Comparison of ENCODE assay signal across 30 mouse cellular contexts in genomic region chr7:127145387-127146266, GRCm38 (mm10). TPM values are rescaled to one million over a fixed set of nuclear protein-coding genes. Genes with fewer than 3 reads are reported as not detected.
DNase-seq lines count a peak whose midpoint lies in the region; ATAC-seq and TF ChIP-seq lines count a peak whose summit lies in the region.
"Had no signal": no experiment of that assay in that cellular context is flagged by ENCODE, and none has a peak within 500 bp of the region (broad histone marks: within the 10 kb centered on the region; RNA-seq: fewer than 3 reads in every experiment).

No protein-coding gene starts in this region.

- no peaks in the 10 kb centered on the region for H3K9me3 ChIP-seq in liver, postnatal 0 days (ENCODE audit: low read length)
- H3K9me3 ChIP-seq in limb, embryonic 10.5 days (replicated peaks), result no peaks in the 10 kb centered on the region
- no peaks in the 10 kb centered on the region for H3K9me3 ChIP-seq in intestine, embryonic 15.5 days
- H3K9me3 ChIP-seq: embryonic facial prominence, embryonic 15.5 days; heart, embryonic 12.5 days; hindbrain, embryonic 15.5 days; limb, embryonic 15.5 days had no signal

- H3K27me3 ChIP-seq in liver, postnatal 0 days (ENCODE audit: insufficient read depth, low read length), result no peaks in the 10 kb centered on the region
- no peaks in the 10 kb centered on the region for H3K27me3 ChIP-seq in limb, embryonic 10.5 days (ENCODE audit: low read depth, poor library complexity, severe bottlenecking)
- no peaks in the 10 kb centered on the region for H3K27me3 ChIP-seq in intestine, embryonic 15.5 days (replicated peaks)
- H3K27me3 ChIP-seq: embryonic facial prominence, embryonic 15.5 days; heart, embryonic 12.5 days; hindbrain, embryonic 15.5 days; limb, embryonic 15.5 days had no signal

- no peak for TF ChIP-seq CTCF in liver, postnatal 0 days (IDR thresholded peaks at IDR 0.05; ENCODE audit: low read depth)

- no peak overlapping the region for H3K4me3 ChIP-seq in liver, postnatal 0 days (ENCODE audit: low read depth, low read length)
- no peak overlapping the region for H3K4me3 ChIP-seq in limb, embryonic 10.5 days
- H3K4me3 ChIP-seq in intestine, embryonic 15.5 days (replicated peaks), result no peak overlapping the region
- H3K4me3 ChIP-seq: embryonic facial prominence, embryonic 15.5 days; heart, embryonic 12.5 days; hindbrain, embryonic 15.5 days; limb, embryonic 15.5 days; myocyte had no signal

- TF ChIP-seq EP300 in liver, postnatal 0 days (IDR thresholded peaks at IDR 0.05; ENCODE audit: low read depth), result no peak

- DNase-seq in liver, result peak; percentile 38
- no peak for DNase-seq in liver, postnatal 0 days
- peak; percentile 71 for DNase-seq in ES-CJ7 (ENCODE audit: low read depth, low spot score)
- no peak for DNase-seq in limb, embryonic 10.5 days (ENCODE audit: low spot score)
- no peak for DNase-seq in urinary bladder, postnatal 10 days (ENCODE audit: low spot score)
- no peak for DNase-seq in yolk sac, embryonic 10.5 days (ENCODE audit: low spot score)
- DNase-seq: adrenal gland, postnatal 36 days; B cell, adult 2 months; cerebellum, adult 2 months; cerebellum, postnatal 36 days; forebrain, postnatal 0 days; heart, adult 11 months; heart, postnatal 14 days; kidney, adult 11 months; layer of hippocampus, postnatal 36 days; lung, embryonic 14.5 days; midbrain, embryonic 14.5 days had no signal

- no peaks in the 10 kb centered on the region for H3K36me3 ChIP-seq in liver, postnatal 0 days (replicated peaks; ENCODE audit: insufficient read depth, low read length)
- no peaks in the 10 kb centered on the region for H3K36me3 ChIP-seq in limb, embryonic 10.5 days
- no peaks in the 10 kb centered on the region for H3K36me3 ChIP-seq in intestine, embryonic 15.5 days
- H3K36me3 ChIP-seq: embryonic facial prominence, embryonic 15.5 days; heart, embryonic 12.5 days; hindbrain, embryonic 15.5 days; limb, embryonic 15.5 days had no signal

- peaks cover 10% of the 10 kb centered on the region; the same call in 1 of the 2 replicates for H3K4me1 ChIP-seq in liver, postnatal 0 days (ENCODE audit: insufficient read depth)
- peaks cover 3% of the 10 kb centered on the region; the same call in 1 of the 2 replicates for H3K4me1 ChIP-seq in limb, embryonic 10.5 days
- no peaks in the 10 kb centered on the region for H3K4me1 ChIP-seq in intestine, embryonic 15.5 days (replicated peaks)
- H3K4me1 ChIP-seq: embryonic facial prominence, embryonic 15.5 days; hindbrain, embryonic 15.5 days; limb, embryonic 15.5 days had no signal

- no peak overlapping the region for H3K27ac ChIP-seq in liver, postnatal 0 days (ENCODE audit: low read depth)
- 0 out of 2 replicates have a peak overlapping the region, but pooled peaks have one; percentile 30 for H3K27ac ChIP-seq in limb, embryonic 10.5 days
- H3K27ac ChIP-seq in intestine, embryonic 15.5 days, result no peak overlapping the region
- H3K27ac ChIP-seq: embryonic facial prominence, embryonic 15.5 days; hindbrain, embryonic 15.5 days; kidney, postnatal 0 days; limb, embryonic 15.5 days; stomach, postnatal 0 days had no signal

- no peak for ATAC-seq in liver, postnatal 0 days
- ATAC-seq in common myeloid progenitor, adult 5-6 weeks (replicated peaks; ENCODE audit: low read depth, poor library complexity, severe bottlenecking), result peak; percentile 37
- no peak for ATAC-seq in intestine, embryonic 15.5 days
- ATAC-seq: forebrain, postnatal 0 days had no signal

- no peak overlapping the region for H3K9ac ChIP-seq in liver, postnatal 0 days (replicated peaks)
- H3K9ac ChIP-seq in intestine, embryonic 15.5 days, result no peak overlapping the region
- H3K9ac ChIP-seq: embryonic facial prominence, embryonic 15.5 days; forebrain, postnatal 0 days; heart, embryonic 12.5 days; hindbrain, embryonic 15.5 days; limb, embryonic 15.5 days; lung, embryonic 14.5 days had no signal

- no peak overlapping the region for H3K4me2 ChIP-seq in liver, postnatal 0 days (ENCODE audit: low read depth, low read length)
- no peak overlapping the region for H3K4me2 ChIP-seq in intestine, embryonic 15.5 days (replicated peaks)
- H3K4me2 ChIP-seq: embryonic facial prominence, embryonic 15.5 days; heart, embryonic 12.5 days; hindbrain, embryonic 15.5 days; limb, embryonic 15.5 days; lung, embryonic 14.5 days had no signal

- WGBS in liver, postnatal 0 days (ENCODE audit: insufficient replicate concordance), result 47% methylated on average over 9 of the region's 9 CpGs
- 56% methylated on average over 9 of the region's 9 CpGs for WGBS in limb, embryonic 10.5 days
- 54% methylated on average over 9 of the region's 9 CpGs for WGBS in intestine, embryonic 15.5 days

RNA-seq across cellular contexts. Expression of gene Spn, which starts 8.0 kb away (rescaled TPM):
- 4.9 and 5.6 TPM in 2 replicates for polyA plus RNA-seq in liver, postnatal 0 days (2015; fragmentation: Nextera tagmentation; extraction: Ambion mirVana)
- total RNA-seq in common myeloid progenitor, adult 5-6 weeks (2017), result 278 and 335 TPM in 2 replicates
- polyA plus RNA-seq in limb, embryonic 10.5 days (2016; fragmentation: Nextera tagmentation; extraction: Ambion mirVana), result 0.09 and 0.18 TPM in 2 replicates
- 0.18 and 0.36 TPM in 2 replicates for polyA plus RNA-seq in intestine, embryonic 15.5 days (2015; fragmentation: Nextera tagmentation; extraction: Ambion mirVana)
- polyA plus RNA-seq: lung, embryonic 14.5 days; midbrain, embryonic 14.5 days; neural tube, embryonic 14.5 days had no signal

RNA-seq across cellular contexts. Expression of gene Qprt, which starts 23.6 kb away (rescaled TPM):
- 148 and 151 TPM in 2 replicates for polyA plus RNA-seq in liver, postnatal 0 days (2015; fragmentation: Nextera tagmentation; extraction: Ambion mirVana)
- total RNA-seq in common myeloid progenitor, adult 5-6 weeks (2017), result 0.10 and 1.8 TPM in 2 replicates
- polyA plus RNA-seq in limb, embryonic 10.5 days (2016; fragmentation: Nextera tagmentation; extraction: Ambion mirVana), result 1.7 TPM in 2 replicates
- 5.3 and 6.1 TPM in 2 replicates for polyA plus RNA-seq in intestine, embryonic 15.5 days (2015; fragmentation: Nextera tagmentation; extraction: Ambion mirVana)
- total RNA-seq: heart, postnatal 14 days had no signal
- polyA plus RNA-seq: neural tube, embryonic 14.5 days had no signal

RNA-seq across cellular contexts. Expression of gene Cd2bp2, which starts 50.2 kb away (rescaled TPM):
- 11.5 and 14.0 TPM in 2 replicates for polyA plus RNA-seq in liver, postnatal 0 days (2015; fragmentation: Nextera tagmentation; extraction: Ambion mirVana)
- 54.9 and 73.1 TPM in 2 replicates for total RNA-seq in common myeloid progenitor, adult 5-6 weeks (2017)
- polyA plus RNA-seq in limb, embryonic 10.5 days (2016; fragmentation: Nextera tagmentation; extraction: Ambion mirVana), result 85.9 and 94.0 TPM in 2 replicates
- polyA plus RNA-seq in intestine, embryonic 15.5 days (2015; fragmentation: Nextera tagmentation; extraction: Ambion mirVana), result 43.4 and 46.7 TPM in 2 replicates

RNA-seq across cellular contexts. Expression of gene AI467606, which starts 54.5 kb away (rescaled TPM):
- 7.6 and 8.1 TPM in 2 replicates for polyA plus RNA-seq in liver, postnatal 0 days (2015; fragmentation: Nextera tagmentation; extraction: Ambion mirVana)
- 17.2 and 24.1 TPM in 2 replicates for total RNA-seq in common myeloid progenitor, adult 5-6 weeks (2017)
- 0.36 and 0.86 TPM in 2 replicates for polyA plus RNA-seq in limb, embryonic 10.5 days (2016; fragmentation: Nextera tagmentation; extraction: Ambion mirVana)
- 4.4 TPM in 2 replicates for polyA plus RNA-seq in intestine, embryonic 15.5 days (2015; fragmentation: Nextera tagmentation; extraction: Ambion mirVana)

RNA-seq across cellular contexts. Expression of gene Zg16, which starts 58.5 kb away (rescaled TPM):
- polyA plus RNA-seq in liver, postnatal 0 days (2015; fragmentation: Nextera tagmentation; extraction: Ambion mirVana), result 0.59 and 1.8 TPM in 2 replicates
- 22.6 and 31.2 TPM in 2 replicates for total RNA-seq in common myeloid progenitor, adult 5-6 weeks (2017)
- not detected in 2 replicates for polyA plus RNA-seq in limb, embryonic 10.5 days (2016; fragmentation: Nextera tagmentation; extraction: Ambion mirVana)
- 7.6 and 28.5 TPM in 2 replicates for polyA plus RNA-seq in intestine, embryonic 15.5 days (2015; fragmentation: Nextera tagmentation; extraction: Ambion mirVana)
- total RNA-seq: adrenal gland, postnatal 36 days; forebrain, postnatal 0 days; gastrocnemius, adult 8-10 months; heart, postnatal 14 days; layer of hippocampus, adult 18-20 months; layer of hippocampus, postnatal 36 days; left cerebral cortex, postnatal 25 days had no signal
- polyA plus RNA-seq: embryonic facial prominence, embryonic 15.5 days; forebrain, postnatal 0 days; heart, embryonic 12.5 days; hindbrain, embryonic 15.5 days; kidney, postnatal 0 days; limb, embryonic 15.5 days; lung, embryonic 14.5 days; midbrain, embryonic 14.5 days; myocyte; neural tube, embryonic 14.5 days had no signal

Comparison
In these comparisons a context has a peak if more than half of its experiments do, and no peak if none do; other contexts are left out.
1. DNase-seq: peak in liver (single experiment) and ES-CJ7 (single experiment); none in liver, postnatal 0 days (single experiment), limb, embryonic 10.5 days (single experiment), urinary bladder, postnatal 10 days (single experiment) and yolk sac, embryonic 10.5 days (single experiment).
2. RNA of gene Qprt, which starts 23.6 kb away (polyA plus RNA-seq): 148 to 151 TPM in liver, postnatal 0 days; 5.3 to 6.1 TPM in intestine, embryonic 15.5 days and 1.7 TPM in limb, embryonic 10.5 days; every median in the first group is over 10 times any median in the second.